Mouse (Mus musculus): Measurements from ENCODE around the gene Ttll8.

The Ttll8 gene

DNA sequence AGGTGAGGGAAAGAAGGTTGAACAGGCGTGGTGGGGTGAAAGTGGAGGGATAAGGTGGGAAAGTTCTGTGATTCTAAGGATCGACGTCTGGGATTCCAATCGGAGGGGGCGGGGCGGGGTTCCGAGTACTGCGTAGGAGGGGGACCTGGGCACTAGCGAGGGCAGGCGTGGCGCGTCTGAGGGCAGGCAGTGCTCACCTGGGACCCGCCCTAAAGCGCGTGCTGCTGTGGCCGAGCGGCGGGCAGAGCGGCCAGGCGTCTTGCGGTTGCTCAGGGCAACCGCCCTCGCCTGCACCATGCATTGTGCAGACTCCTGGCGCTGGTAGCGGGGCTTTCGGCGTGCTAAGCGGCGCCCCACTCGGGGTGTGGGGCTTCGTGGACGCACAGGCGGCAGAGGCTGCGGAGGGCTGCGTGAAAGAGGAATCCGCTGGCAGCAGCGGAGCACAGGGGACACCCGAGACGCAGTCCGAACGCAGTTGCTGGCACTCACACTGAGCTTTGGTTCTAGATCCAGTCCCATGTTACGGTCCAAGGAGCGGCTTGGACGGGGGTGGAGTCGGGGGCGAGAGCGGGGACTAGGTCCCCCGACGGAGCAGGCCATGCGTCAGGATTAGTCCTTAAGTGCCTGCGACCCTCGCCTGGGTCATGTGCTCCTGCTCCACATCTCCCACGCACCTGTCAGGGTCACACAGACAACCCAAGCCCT, at the start of gene Ttll8:
TSS of gene Ttll8 (minus strand) at position 51 of the 705 bp plus-strand sequence.
- no peak for ATAC-seq (ENCODE audit: insufficient number of reproducible peaks, low FRiP score, low TSS enrichment)

DNA sequence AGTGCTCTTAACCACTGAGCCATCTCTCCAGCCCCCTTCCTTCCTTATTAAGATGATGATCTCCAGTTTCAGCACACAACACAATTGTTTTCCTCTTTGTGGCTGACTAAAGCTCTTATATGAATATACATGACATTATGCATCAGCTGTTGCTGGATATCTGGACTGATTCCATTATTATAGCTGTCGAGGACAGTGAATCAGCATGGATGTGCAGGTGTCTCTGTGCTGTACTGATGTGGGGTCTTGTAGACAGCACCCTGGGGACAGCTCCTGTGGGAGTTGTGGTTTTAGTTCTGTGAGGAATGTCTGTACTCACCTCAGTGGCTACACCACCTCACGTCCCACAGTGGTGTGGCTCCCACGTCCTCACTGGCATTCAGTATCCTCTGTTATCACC, 47.0 kb upstream of the Ttll8 start:
- no peak for ATAC-seq (ENCODE audit: insufficient number of reproducible peaks, low FRiP score, low TSS enrichment)

DNA sequence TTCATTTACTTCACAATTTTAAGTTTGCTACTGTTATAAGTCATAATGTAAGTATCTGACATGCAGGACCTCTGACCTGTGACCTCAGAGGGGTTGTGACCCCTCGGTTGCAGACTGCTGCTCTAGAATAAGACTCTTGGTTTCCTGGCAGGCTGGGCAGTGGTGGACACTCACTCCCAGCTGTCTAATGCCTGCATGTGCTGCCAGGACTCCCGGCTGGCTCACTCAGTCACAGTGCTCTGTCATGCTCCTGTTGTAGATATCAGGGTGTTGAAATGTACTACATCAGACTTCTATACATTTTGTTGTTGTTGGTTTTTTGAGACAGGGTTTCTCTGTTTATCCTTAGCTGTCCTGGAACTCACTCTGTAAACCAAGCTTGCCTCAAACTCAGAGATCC, 46.1 kb upstream of the Ttll8 start:
- ATAC-seq (ENCODE audit: insufficient number of reproducible peaks, low FRiP score, low TSS enrichment): no peak

DNA sequence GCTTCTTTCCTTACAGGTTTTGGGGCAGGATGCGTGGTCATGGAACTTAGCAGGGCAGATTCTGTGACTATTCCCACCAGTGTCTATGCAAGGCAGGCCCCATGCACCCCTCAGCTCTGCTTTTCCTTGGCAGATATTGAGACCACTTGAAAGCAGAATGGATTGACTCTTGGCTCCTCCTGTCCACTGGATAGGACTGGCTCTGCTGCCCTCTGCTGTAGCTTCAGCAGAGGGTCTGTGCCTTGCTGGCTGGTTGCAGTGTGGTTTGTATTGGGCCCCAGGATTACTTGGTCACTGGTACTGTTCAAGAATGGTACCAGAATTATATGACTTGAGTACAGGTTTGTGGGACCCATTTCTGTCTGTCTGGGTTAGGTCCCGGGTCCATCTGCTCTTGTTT, 44.9 kb upstream of the Ttll8 start:
- no peak for ATAC-seq (ENCODE audit: insufficient number of reproducible peaks, low FRiP score, low TSS enrichment)

DNA sequence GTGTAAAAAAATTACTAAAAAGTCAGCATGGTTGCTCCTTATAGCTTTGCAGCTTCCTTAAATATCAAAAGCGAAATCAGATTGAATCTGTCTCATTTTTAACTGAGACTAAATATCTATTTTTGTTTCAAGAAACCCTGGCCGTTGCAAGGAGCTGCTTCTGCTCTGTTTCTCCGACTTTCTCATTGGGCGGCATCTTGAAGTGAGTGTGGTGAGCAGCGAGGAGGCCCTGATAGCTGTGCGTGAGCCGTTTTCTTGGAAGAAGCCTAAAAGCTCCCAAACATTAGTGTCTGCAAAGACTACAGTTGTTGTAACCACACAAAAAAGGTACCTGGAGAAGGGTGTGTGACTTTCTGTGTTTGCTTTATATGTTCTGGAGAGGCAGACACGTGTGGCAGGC, 44.4 kb upstream of the Ttll8 start:
- ATAC-seq (ENCODE audit: insufficient number of reproducible peaks, low FRiP score, low TSS enrichment): no peak

DNA sequence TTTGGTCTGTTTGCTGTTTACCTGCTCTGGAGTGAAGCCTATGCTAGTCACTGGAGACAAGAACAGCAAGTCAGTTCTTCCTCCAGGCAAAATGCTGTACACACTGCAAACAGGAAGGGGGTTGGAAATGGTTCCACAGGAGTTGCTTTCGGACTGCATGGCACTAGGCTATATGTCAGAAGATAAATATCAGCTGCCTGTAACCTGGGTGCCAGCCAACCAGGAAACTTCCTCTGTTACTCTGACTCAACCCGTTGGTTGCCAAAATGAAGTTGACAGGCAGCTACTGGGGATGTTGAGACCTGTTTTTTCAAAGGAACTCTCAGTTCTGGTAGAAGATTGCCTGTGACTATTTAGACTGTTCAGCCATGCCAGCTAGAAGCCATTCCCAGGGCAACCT, 35.0 kb upstream of the Ttll8 start:
- ATAC-seq (ENCODE audit: insufficient number of reproducible peaks, low FRiP score, low TSS enrichment): no peak

DNA sequence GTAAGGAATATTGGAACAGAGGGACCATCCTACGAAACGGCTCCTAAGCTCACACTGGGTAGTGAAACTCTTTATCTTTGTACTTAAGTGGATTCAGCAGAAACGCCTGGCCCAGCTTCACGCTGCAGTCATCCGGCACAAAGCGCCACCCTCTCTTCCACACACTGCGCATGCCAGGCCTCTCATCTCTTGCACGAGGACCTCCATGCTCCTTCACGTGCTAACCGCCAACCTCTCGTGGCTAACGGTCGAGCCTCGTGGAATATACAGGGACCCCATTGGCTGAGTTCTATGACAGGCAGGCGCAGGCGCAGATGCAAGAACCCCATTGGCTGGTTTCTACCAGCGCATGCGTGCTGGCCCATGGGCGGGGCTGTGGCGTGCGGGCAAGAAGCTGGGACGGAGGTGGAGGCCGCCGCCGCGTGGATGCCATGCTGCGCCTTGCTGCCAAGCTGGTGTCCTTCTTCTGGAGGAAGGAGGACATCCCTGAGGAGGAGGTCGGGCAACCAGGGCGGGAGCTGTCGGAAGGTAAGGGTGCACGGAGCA, 28.4 kb upstream of the Ttll8 start, which contains the start of gene Mov10l1:
TSS of gene Mov10l1 (plus strand) at position 376 of the 546 bp plus-strand sequence.
- no peak for ATAC-seq (ENCODE audit: insufficient number of reproducible peaks, low FRiP score, low TSS enrichment)

DNA sequence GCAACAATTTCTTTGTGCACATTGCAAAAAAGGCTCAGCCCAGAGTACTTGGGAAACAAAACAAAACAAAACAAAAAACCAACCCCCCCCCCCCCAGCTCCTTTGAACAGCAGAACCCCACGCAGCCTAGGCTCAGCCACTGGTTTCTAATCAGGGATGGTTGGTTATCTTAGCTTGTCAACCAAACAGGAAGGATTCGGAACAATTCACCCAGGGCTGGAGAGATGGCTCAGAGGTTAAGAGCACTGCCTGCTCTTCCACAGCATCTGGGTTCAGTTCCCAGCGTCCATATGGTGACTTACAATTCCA, 24.9 kb upstream of the Ttll8 start:
- no peak for ATAC-seq (ENCODE audit: insufficient number of reproducible peaks, low FRiP score, low TSS enrichment)

DNA sequence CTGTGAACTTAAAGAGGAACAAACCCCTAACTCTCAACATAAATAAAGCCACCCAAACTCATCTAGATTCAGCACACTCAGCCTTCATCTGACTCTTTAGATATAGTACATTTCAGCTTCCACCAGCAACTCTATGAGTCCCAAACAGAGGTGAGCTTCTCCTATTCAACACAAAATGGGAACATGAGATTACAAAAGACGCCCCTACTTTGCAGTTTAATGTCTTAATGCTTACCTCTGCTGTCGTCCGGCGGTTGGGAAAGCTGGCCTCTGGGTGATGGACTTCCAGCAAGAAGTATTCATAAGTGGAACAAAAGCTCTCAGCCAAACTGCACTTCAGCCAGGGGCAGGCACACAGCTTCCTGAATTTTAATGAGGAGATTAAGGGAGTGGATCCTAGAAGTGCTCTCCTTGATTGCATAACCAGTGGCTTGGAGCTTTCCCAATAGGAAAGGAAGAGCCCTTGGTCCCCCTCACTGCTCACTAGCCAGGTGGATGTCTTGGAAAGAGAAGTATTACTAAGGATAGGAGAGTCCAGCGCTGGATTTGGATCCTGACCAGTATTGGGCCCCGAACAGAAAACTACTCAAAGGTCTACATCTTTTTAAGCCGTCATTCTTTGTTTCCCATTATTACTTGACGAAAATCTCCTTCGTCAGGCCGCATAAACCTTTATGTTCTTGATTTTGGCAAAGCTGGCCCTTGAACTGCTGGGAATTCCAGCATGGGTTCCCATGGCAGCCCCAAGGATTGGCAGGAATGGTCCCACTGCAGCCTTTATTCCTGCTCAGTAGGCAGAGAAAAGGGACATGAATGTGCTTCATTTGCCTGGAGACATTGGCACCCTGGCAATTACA, 24.3 kb upstream of the Ttll8 start, which contains the start of gene Mlc1:
TSS of gene Mlc1 (minus strand) at position 727 of the 857 bp plus-strand sequence.
- no peak for ATAC-seq (ENCODE audit: insufficient number of reproducible peaks, low FRiP score, low TSS enrichment)

DNA sequence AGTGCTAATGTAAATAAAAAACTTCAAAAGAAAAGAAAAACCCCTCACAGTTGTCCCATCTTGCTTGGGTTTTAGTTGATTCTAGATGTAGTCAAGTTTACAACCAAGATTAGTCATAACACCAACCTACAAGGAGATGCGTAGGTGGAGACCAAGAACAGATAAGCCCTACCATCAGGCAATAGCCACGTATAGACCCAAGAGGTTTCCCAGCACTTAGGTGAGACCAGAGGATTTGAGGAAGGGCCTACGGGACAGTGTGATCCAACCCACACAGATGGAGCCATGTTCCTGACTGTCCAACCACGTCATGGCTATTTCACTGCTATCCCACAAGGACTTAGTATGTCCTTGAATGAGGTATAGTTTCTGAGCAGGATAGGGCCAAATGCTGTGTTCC, 18.1 kb upstream of the Ttll8 start:
- no peak for ATAC-seq (ENCODE audit: insufficient number of reproducible peaks, low FRiP score, low TSS enrichment)

DNA sequence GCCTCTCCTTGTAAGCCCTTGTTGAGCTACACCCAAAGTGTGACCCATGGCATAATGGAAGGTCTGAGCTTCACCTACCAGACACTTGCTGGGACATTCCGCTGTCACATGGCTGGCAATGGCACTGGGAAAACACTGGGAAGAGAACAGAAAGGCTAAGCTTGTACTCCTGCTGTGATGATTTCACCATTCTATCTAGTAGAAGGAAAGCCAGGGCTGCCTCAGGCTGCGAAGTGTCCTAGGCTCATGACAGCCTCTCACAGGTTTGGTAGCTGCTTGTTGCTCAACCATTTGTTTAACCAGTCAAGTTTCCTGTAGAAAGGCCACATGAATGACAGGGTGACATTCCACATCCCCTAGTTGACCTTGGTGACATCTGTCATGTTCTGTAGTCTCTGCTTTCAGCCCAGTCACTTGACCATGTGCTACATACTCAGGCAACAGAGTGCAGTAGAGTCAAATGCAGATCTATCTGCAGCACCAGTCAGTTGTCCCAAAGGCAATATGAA, 9.9 kb upstream of the Ttll8 start:
- no peak for ATAC-seq (ENCODE audit: insufficient number of reproducible peaks, low FRiP score, low TSS enrichment)

DNA sequence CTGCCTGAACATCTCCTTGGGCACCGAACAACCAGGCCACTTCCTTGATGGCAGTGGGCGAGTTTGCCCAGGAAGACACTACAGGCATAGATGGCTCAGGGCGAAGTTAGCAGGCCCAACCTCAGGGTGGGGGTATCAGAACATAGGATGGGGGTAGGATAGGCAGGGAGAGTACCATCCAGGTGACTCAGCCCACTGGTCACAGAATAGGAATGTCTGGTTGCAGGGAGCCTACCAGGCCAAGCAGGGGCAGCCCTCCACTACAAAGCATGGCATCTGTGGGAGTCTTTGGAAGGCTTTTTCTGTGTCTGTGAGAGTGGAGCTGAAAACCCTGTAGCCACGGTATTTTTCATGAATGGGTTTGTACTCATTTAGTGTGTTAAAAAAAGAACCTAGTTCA, 3.3 kb upstream of the Ttll8 start:
- ATAC-seq (ENCODE audit: insufficient number of reproducible peaks, low FRiP score, low TSS enrichment): no peak

DNA sequence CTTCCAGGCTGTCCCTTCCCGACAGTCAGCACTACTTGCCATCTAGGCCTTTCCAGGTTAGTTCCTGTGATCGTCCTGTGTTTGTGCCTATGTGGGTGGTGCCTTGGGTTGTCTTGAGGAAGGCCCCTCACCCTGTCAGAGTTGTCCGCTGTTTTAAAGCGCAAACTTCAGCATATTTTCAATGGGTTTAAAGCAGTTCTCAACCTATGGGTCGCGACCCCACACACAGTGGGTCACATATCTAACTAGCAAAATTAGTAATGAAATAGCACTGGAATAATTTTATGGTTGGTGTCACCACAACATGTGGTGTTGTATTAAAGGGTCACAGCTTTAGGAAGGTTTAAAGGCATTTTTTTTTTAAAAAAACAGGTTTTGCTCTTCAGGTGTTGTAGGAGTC, 1.1 kb upstream of the Ttll8 start:
- no peak for ATAC-seq (ENCODE audit: insufficient number of reproducible peaks, low FRiP score, low TSS enrichment)

DNA sequence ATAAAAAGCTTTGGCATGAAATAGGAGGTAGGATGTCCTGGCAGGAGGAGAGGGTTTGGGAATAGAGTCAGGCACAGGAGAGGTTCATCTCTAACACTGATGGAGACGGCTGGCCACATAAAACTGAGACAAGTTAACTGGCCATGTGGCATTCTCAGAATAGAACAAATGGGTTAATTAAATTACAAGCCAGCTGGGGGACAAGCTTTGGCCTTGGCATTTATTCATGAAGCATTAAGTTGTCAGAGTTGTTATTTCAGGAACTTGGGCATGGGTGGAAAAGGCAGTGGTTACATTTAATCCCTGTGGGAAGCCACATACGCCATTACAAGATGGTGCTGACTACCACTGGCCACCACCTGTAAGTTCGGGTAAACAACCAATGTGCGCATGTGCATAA, 3.0 kb downstream of the Ttll8 start:
- no peak for ATAC-seq (ENCODE audit: insufficient number of reproducible peaks, low FRiP score, low TSS enrichment)

DNA sequence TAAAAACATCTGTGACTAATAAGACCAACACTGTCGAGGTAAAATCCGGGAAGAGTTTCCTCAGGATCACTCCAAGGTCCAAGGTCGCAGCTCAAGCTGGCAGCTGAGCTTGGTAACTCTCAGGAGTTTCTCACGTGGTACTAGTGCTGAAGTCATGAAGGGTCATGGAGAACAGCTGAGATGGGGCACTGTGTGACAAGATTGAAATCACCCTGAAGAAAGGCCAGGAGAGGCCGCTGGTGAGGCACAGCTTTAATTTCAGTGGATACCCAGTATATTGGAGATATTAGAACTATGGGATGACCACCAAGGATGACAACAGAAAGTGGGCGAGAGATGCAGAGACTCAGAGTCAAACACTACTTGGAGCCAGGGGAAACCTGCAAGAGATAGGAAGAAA, 7.4 kb downstream of the Ttll8 start:
- no peak for ATAC-seq (ENCODE audit: insufficient number of reproducible peaks, low FRiP score, low TSS enrichment)

DNA sequence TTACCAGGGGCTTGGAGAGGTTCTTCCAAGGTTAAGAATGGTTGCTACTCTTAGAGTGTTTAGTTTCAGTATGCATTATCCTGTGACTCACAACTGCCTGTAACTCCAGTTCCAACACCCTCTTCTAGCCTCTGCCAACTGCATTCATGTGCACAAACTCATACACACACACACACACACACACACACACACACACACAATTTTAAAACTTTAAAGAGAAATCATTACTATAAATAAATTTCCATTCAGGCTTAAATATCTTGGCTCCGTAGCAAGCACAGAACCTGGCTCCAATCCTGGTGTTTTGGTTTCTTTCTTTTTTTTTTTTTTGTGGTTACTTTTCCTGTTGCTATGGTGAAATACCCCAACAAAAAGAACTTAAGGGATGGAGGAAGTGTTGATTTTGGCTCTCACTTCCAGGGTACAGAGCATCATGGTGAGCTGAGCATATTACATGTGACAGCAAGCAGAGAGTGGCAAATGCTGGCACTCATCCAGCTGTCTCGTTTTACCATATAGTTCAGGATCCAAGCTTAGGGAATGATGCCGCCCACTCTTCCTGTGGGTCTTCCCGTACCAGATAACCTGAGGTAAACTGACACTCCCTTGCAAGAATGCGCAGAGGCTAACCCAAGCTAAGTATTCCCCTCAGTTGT, 10.2 kb downstream of the Ttll8 start:
- no peak for ATAC-seq (ENCODE audit: insufficient number of reproducible peaks, low FRiP score, low TSS enrichment)

DNA sequence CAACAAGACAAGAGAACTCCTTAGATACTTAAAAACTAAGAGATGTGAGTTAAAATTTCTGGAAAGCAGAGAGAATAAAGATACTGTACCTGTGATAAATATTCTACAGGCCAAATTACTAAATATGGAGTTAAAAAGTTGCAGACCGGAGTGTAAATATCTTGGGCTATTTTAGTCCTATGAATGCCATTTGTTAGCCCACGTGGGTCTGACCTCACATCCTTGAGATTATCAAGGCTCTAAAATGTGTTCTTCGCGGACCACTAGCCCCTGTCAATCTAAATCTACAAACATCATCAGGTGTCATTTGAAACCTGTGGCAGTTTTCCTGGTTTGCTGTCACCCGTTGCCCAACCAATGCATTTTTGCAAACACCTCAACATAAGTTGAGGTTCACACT, 11.4 kb downstream of the Ttll8 start:
- ATAC-seq (ENCODE audit: insufficient number of reproducible peaks, low FRiP score, low TSS enrichment): no peak

DNA sequence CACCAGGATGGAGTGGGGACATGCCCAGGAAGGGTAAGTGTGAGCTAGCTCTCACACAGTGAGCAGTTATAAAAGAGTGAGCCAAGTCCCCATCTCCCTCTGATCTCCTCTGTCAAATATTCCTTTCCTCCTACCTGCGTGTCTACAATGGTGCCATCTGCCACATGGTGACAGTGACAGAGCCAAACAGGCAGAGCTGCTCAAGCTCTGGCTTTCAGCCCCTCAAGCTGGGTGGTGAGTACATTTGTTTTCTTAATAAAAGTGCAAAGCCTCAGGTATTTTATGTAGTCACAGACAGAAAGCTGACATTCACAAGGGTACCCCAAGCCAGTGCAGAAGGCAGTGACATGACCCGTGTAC, 16.9 kb downstream of the Ttll8 start:
- no peak for ATAC-seq (ENCODE audit: insufficient number of reproducible peaks, low FRiP score, low TSS enrichment)

DNA sequence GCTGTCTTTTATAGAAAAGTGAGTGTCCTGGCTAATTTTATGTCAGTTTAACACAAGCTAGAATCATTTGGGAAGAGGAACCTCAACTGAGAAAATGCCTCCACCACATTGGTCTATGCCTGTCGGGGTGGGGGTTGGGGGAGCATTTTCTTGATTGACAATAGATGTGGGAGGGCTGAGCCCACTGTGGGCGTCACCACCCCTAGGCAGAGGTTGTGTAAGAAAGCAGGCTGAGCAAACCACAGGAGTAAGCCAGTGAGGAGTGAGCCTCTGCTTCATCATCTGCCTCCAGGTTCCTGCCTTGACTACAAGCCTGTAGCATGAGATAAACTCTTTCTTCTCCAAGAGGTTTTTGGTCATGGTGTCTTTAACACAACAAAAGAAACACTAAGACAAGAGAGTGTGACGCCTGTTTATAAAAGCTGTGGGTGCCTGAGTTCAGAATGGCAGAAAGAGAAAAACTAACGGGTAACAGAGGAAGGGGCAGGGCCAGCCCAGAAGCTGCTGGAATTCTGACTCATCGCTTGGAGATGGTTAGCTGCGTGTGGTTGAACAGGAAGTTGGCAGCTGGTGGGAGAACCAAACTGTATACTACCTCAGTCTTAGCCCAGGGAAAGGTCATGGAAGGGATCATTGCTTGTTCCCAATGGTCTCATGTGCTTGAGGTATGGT, 17.5 kb downstream of the Ttll8 start:
- no peak for ATAC-seq (ENCODE audit: insufficient number of reproducible peaks, low FRiP score, low TSS enrichment)

DNA sequence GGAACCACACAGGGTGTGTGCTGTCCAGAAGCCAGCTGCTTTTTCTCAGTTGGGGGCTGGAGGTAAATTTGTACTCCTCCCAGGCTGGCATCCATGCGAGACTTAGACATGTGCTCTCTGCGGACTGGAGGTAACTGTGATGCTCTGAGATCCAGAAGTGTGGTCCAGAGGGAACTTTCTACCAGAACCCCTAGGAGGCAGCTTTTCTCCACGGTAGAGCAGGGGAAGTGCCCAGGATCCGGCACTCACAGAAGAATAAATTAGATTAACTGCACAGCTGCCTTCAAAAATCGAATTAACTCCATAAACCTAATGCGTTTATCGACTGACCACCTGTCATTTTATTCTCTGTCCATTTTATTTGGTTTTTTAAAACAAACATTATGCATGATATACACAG, 20.1 kb downstream of the Ttll8 start:
- ATAC-seq (ENCODE audit: insufficient number of reproducible peaks, low FRiP score, low TSS enrichment): no peak
